Mouse (Mus musculus) stomach, embryonic 14.5 days (tissue): ENCODE measurements around the gene Fer. TPM values are rescaled to one million over a fixed set of nuclear protein-coding genes. Genes with fewer than 3 reads are reported as not detected.

ENCODE experiments used
- ATAC-seq: fragments of 200-750 bp; cut with Nextera tagmentation; 2 replicates; pipeline ENCODE4 v1.8.0; 2017; ENCODE audit warnings: low read depth, moderate TSS enrichment; ENCODE audit not compliant: insufficient number of reproducible peaks, insufficient read depth, low FRiP score
- H3K27ac ChIP-seq: fragments of 300-500 bp; sonication (generic); 2 replicates; pipeline ENCODE4 v1.5.1; 2014; ENCODE audit warnings: mild to moderate bottlenecking, low read length, moderate library complexity, mixed read lengths
- H3K27me3 ChIP-seq: fragments of 300-500 bp; sonication (generic); 2 replicates; pipeline ENCODE4 v1.6.1; 2014; ENCODE audit warnings: low read length, control low read depth, mixed read lengths; ENCODE audit not compliant: control insufficient read depth, insufficient read depth
- H3K36me3 ChIP-seq: fragments of 300-500 bp; sonication (generic); 2 replicates; pipeline ENCODE4 v1.6.1; 2014; ENCODE audit warnings: mild to moderate bottlenecking, control low read depth, low read length, moderate library complexity, mixed read lengths; ENCODE audit not compliant: control insufficient read depth, insufficient read depth
- H3K4me1 ChIP-seq: fragments of 300-500 bp; sonication (generic); 2 replicates; pipeline ENCODE4 v1.6.1; 2014; ENCODE audit warnings: low read length, control low read depth, mixed read lengths; ENCODE audit not compliant: control insufficient read depth, insufficient read depth
- H3K4me2 ChIP-seq: fragments of 300-500 bp; sonication (generic); replicated peaks from 2 replicates; pipeline ENCODE4 v1.6.1; 2014; ENCODE audit warnings: low read depth, low read length, control low read depth
- H3K4me3 ChIP-seq: fragments of 300-500 bp; sonication (generic); 2 replicates; pipeline ENCODE4 v1.5.1; 2014; ENCODE audit warnings: low read depth, low read length, control low read depth
- H3K9ac ChIP-seq: fragments of 300-500 bp; sonication (generic); replicated peaks from 2 replicates; pipeline ENCODE4 v1.6.1; 2014; ENCODE audit warnings: low read depth, mild to moderate bottlenecking, control low read depth, low read length, moderate library complexity, mixed read lengths
- H3K9me3 ChIP-seq: fragments of 300-500 bp; sonication (generic); 2 replicates; pipeline ENCODE4 v1.6.1; 2016; ENCODE audit warnings: low read depth, low read length, control low read depth; ENCODE audit not compliant: control insufficient read depth
- WGBS: fragments of 180-500 bp; shearing (Covaris S2); extraction: QIAGEN DNeasy Blood & Tissue Kit; methylation state at CpG from one replicate; pipeline ENCODE4 v1.1.7; 2014; 5-methylcytosine and 5-hydroxymethylcytosine counted together
- polyA plus RNA-seq: library from polyadenylated mRNA; unstranded; fragments of >200 nt; fragmentation: Nextera tagmentation; extraction: Ambion mirVana; gene quantifications from 2 replicates; pipeline ENCODE4 v1.2.1, GENCODE M21; 2014

Gene Fer
- polyA plus RNA-seq, 1 experiment from 2014 or later = 34.3 TPM

DNA sequence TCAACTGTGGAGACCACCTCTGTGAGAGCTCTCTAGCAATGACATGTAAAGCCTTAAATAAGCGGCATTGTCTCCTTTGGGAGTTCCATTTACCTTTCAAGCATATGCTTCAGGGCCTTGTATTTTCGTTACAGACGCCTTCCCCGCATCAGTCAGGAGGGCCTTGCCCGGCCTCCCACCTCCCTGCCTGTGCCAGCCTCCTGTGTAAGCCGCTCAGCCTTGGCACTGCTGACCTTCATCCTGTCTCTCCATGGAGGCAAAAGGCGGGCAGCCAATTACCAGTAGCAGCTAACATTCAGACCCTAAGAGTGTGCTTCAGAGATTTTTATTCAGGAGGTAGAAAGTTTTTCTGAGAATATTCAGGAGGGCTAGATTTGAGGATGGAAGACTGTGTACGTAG lies 247.0 kb downstream of the Fer start:
- no peak overlapping the region for H3K4me2 ChIP-seq
- ATAC-seq = no peak
- 84% methylated on average over 8 of the region's 8 CpGs for WGBS
- no peak overlapping the region for H3K27ac ChIP-seq
- no peaks in the 10 kb centered on the region for H3K9me3 ChIP-seq
- no peak overlapping the region for H3K4me3 ChIP-seq
- H3K36me3 ChIP-seq = no peaks in the 10 kb centered on the region
- no peaks in the 10 kb centered on the region for H3K4me1 ChIP-seq
- no peaks in the 10 kb centered on the region for H3K27me3 ChIP-seq
- no peak overlapping the region for H3K9ac ChIP-seq

GRCm38 (mm10) chr17:64113625-64114024 lies 250.8 kb downstream of the Fer start:
- 83% methylated on average over 5 of the region's 5 CpGs for WGBS
- no peak for ATAC-seq
- Histone ChIP-seq H3K27ac (no peak overlapping the region), H3K4me3 (no peak overlapping the region), H3K4me1 (no peaks in the 10 kb centered on the region), H3K9me3 (no peaks in the 10 kb centered on the region), H3K9ac (no peak overlapping the region), H3K4me2 (no peak overlapping the region), H3K27me3 (no peaks in the 10 kb centered on the region), H3K36me3 (no peaks in the 10 kb centered on the region)

DNA sequence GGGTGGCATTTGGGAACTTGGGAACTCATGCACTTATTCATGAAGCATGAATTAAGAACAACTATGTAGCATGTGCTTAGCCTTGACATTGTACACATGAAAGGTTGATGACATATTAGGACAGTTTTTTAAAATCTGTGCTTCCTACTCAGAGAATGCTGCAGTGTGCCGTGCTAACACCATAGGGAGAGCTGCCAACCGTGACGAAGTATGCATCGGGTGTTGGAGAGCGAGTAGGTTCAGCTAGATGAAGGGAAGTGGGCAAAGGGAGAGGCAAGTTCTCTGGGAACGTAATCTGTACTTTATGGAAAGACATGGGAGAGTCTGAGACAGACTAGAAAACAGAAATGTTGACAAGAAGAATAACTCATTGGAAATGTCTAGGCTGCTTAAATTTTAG lies 253.9 kb downstream of the Fer start:
- Histone ChIP-seq H3K4me3 (no peak overlapping the region), H3K9ac (no peak overlapping the region), H3K36me3 (no peaks in the 10 kb centered on the region), H3K27me3 (no peaks in the 10 kb centered on the region), H3K4me1 (no peaks in the 10 kb centered on the region), H3K9me3 (no peaks in the 10 kb centered on the region), H3K4me2 (no peak overlapping the region), H3K27ac (no peak overlapping the region)
- no peak for ATAC-seq
- 76% methylated on average over 6 of the region's 6 CpGs for WGBS

DNA sequence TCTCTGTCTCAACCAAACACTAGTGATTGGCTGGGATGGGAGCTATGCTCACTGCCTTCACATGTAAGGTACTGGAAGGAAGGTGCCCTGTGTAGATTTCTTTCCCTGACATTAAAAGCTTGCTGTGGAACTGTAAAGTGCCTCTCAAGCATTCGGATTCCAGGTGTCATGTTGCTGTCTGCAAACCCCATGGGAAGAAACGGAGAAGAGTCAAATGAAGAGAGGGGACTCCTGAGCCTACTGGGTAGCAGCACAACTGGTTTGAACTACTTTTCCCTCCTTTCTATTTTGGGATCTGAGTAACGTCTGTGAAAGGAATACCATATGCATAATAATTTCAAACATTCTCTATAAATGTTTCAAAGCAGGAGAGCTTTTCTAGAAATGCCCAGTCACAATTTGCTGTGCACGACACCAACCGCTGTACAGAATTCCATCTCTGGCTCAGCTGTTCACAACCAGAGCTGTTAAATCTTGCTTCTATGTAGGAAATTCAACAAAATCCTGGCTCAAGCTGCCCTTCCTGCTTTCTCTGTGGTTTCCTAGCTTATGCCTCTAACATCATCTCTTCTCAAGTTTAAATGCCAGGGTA lies 256.9 kb downstream of the Fer start:
- Histone ChIP-seq H3K4me1 (no peaks in the 10 kb centered on the region), H3K27me3 (no peaks in the 10 kb centered on the region), H3K27ac (no peak overlapping the region), H3K4me3 (no peak overlapping the region), H3K4me2 (no peak overlapping the region), H3K36me3 (no peaks in the 10 kb centered on the region), H3K9ac (no peak overlapping the region), H3K9me3 (no peaks in the 10 kb centered on the region)
- 66% methylated on average over 5 of the region's 5 CpGs for WGBS
- no peak for ATAC-seq

- no peaks in the 10 kb centered on the region for H3K27me3 ChIP-seq
- no peak overlapping the region for H3K4me3 ChIP-seq
- 77% methylated on average over 11 of the region's 11 CpGs for WGBS
- H3K4me2 ChIP-seq = no peak overlapping the region
- no peak overlapping the region for H3K27ac ChIP-seq
- H3K9ac ChIP-seq = no peak overlapping the region
- H3K4me1 ChIP-seq = no peaks in the 10 kb centered on the region
- no peaks in the 10 kb centered on the region for H3K36me3 ChIP-seq
- no peaks in the 10 kb centered on the region for H3K9me3 ChIP-seq
- ATAC-seq = no peak
Measured at GRCm38 (mm10) chr17:64122556-64122955, 259.7 kb downstream of the Fer start.

DNA sequence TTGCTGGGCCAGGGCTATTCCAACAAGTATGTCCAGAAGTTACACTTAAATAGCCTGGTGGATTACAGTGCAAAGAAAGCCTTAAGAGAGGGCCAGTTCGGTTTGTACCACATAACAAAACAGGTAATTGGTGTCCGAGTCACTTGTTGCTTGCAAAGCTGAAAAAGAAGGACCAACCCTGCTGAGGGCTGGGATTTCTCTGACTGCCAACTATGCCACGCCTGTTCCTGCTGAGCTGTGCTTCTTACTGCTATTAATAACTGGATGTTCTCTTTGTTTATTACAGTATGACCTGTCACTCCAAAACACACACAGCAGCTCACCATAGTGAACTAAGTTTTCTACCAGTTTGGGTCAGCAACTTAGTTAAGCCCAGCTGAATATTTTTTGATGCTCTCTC lies 260.9 kb downstream of the Fer start:
- H3K9me3 ChIP-seq = no peaks in the 10 kb centered on the region
- H3K4me1 ChIP-seq = no peaks in the 10 kb centered on the region
- H3K27me3 ChIP-seq = no peaks in the 10 kb centered on the region
- 66% methylated on average over 3 of the region's 3 CpGs for WGBS
- H3K9ac ChIP-seq = no peak overlapping the region
- ATAC-seq = no peak
- no peak overlapping the region for H3K4me2 ChIP-seq
- no peaks in the 10 kb centered on the region for H3K36me3 ChIP-seq
- H3K27ac ChIP-seq = no peak overlapping the region
- no peak overlapping the region for H3K4me3 ChIP-seq

GRCm38 (mm10) chr17:64126904-64127303 lies 264.0 kb downstream of the Fer start:
- no peaks in the 10 kb centered on the region for H3K27me3 ChIP-seq
- H3K9ac ChIP-seq = no peak overlapping the region
- H3K4me3 ChIP-seq = no peak overlapping the region
- H3K4me1 ChIP-seq = no peaks in the 10 kb centered on the region
- H3K27ac ChIP-seq = no peak overlapping the region
- H3K9me3 ChIP-seq = no peaks in the 10 kb centered on the region
- ATAC-seq = no peak
- H3K36me3 ChIP-seq = no peaks in the 10 kb centered on the region
- 72% methylated on average over 5 of the region's 5 CpGs for WGBS
- H3K4me2 ChIP-seq = no peak overlapping the region

GRCm38 (mm10) chr17:64129750-64130149 lies 266.9 kb downstream of the Fer start:
- Histone ChIP-seq H3K36me3 (no peaks in the 10 kb centered on the region), H3K4me3 (no peak overlapping the region), H3K4me2 (no peak overlapping the region), H3K27ac (no peak overlapping the region), H3K4me1 (no peaks in the 10 kb centered on the region), H3K9ac (no peak overlapping the region), H3K27me3 (no peaks in the 10 kb centered on the region), H3K9me3 (no peaks in the 10 kb centered on the region)
- ATAC-seq = no peak
- 30% methylated on average over 2 of the region's 2 CpGs for WGBS

GRCm38 (mm10) chr17:64130356-64130755 lies 267.5 kb downstream of the Fer start:
- H3K27ac ChIP-seq = no peak overlapping the region
- WGBS = 68% methylated on average over 3 of the region's 3 CpGs
- H3K36me3 ChIP-seq = no peaks in the 10 kb centered on the region
- H3K9me3 ChIP-seq = no peaks in the 10 kb centered on the region
- no peak overlapping the region for H3K4me2 ChIP-seq
- ATAC-seq = no peak
- H3K9ac ChIP-seq = no peak overlapping the region
- H3K4me3 ChIP-seq = no peak overlapping the region
- H3K27me3 ChIP-seq = no peaks in the 10 kb centered on the region
- H3K4me1 ChIP-seq = no peaks in the 10 kb centered on the region
